Mouse (Mus musculus) neural tube, embryonic 15.5 days (tissue): Measurements from ENCODE around the gene Pfkl. TPM values are rescaled to one million over a fixed set of nuclear protein-coding genes. Genes with fewer than 3 reads are reported as not detected.
A peak's percentile ranks its signal among the peaks of the same experiment; 100 is the strongest.

Experiments used
- ATAC-seq: fragments of 200-750 bp; cut with Nextera tagmentation; 2 replicates; pipeline ENCODE4 v1.8.0; 2017; ENCODE audit warnings: mild to moderate bottlenecking, moderate TSS enrichment, moderate library complexity; ENCODE audit not compliant: low FRiP score
- H3K27ac ChIP-seq: fragments of 300-500 bp; sonication (generic); replicated peaks from 2 replicates; pipeline ENCODE4 v1.5.1; 2015; ENCODE audit warnings: mild to moderate bottlenecking, inconsistent platforms
- H3K27me3 ChIP-seq: fragments of 300-500 bp; sonication (generic); replicated peaks from 2 replicates; pipeline ENCODE4 v1.6.1; 2015; ENCODE audit warnings: inconsistent platforms
- H3K36me3 ChIP-seq: fragments of 300-500 bp; sonication (generic); 2 replicates; pipeline ENCODE4 v1.6.1; 2015; ENCODE audit warnings: inconsistent platforms
- H3K4me1 ChIP-seq: fragments of 300-500 bp; sonication (generic); 2 replicates; pipeline ENCODE4 v1.6.1; 2015; ENCODE audit warnings: inconsistent platforms
- H3K4me2 ChIP-seq: fragments of 300-500 bp; sonication (generic); 2 replicates; pipeline ENCODE4 v1.6.1; 2015; ENCODE audit warnings: inconsistent platforms, mild to moderate bottlenecking, moderate library complexity
- H3K4me3 ChIP-seq: fragments of 300-500 bp; sonication (generic); replicated peaks from 2 replicates; pipeline ENCODE4 v1.5.1; 2015; ENCODE audit warnings: mild to moderate bottlenecking, inconsistent platforms
- H3K9ac ChIP-seq: fragments of 300-500 bp; sonication (generic); replicated peaks from 2 replicates; pipeline ENCODE4 v1.6.1; 2015; ENCODE audit warnings: mild to moderate bottlenecking, inconsistent platforms
- H3K9me3 ChIP-seq: fragments of 300-500 bp; sonication (generic); replicated peaks from 2 replicates; pipeline ENCODE4 v1.6.1; 2016; ENCODE audit warnings: inconsistent platforms
- WGBS: fragments of 180-500 bp; shearing (Covaris S2); methylation state at CpG from one replicate; pipeline ENCODE4 v1.1.7; 2015; ENCODE audit warnings: mixed read lengths; 5-methylcytosine and 5-hydroxymethylcytosine counted together
- polyA plus RNA-seq: library from polyadenylated mRNA; unstranded; fragments of >200 nt; fragmentation: Nextera tagmentation; extraction: Ambion mirVana; gene quantifications from 2 replicates; pipeline ENCODE4 v1.2.1, GENCODE M21; 2015

Pfkl gene
- polyA plus RNA-seq, 1 experiment from 2014 or later = 112 TPM

DNA sequence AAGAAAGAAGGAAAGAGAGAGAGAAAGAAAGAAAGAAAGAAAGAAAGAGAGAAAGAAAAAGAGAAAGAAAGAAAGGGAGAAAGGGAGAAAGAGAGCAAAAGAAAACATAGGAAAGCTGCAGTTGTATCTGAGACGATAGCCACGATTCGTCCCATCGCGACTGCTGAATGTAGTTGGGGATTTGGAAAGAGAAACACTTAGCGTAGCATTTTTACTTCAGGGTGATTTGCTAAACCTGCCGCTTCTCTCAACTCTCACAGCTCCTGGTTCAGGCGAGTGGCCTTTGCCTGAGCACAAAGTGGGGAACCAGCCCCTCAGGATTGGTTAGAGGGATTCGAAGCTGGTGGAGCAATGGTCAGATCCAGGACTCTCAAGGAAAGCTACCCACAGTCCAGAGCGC lies 452 bp upstream of the Pfkl start:
- Histone ChIP-seq H3K9me3 (no peaks in the 10 kb centered on the region), H3K27me3 (no peaks in the 10 kb centered on the region), H3K4me2 (peak overlapping the region; percentile 81), H3K4me1 (peaks cover 43% of the 10 kb centered on the region), H3K36me3 (no peaks in the 10 kb centered on the region), H3K4me3 (no peak overlapping the region), H3K9ac (no peak overlapping the region), H3K27ac (no peak overlapping the region)
- no peak for ATAC-seq
- WGBS = 18% methylated on average over 10 of the region's 10 CpGs

DNA sequence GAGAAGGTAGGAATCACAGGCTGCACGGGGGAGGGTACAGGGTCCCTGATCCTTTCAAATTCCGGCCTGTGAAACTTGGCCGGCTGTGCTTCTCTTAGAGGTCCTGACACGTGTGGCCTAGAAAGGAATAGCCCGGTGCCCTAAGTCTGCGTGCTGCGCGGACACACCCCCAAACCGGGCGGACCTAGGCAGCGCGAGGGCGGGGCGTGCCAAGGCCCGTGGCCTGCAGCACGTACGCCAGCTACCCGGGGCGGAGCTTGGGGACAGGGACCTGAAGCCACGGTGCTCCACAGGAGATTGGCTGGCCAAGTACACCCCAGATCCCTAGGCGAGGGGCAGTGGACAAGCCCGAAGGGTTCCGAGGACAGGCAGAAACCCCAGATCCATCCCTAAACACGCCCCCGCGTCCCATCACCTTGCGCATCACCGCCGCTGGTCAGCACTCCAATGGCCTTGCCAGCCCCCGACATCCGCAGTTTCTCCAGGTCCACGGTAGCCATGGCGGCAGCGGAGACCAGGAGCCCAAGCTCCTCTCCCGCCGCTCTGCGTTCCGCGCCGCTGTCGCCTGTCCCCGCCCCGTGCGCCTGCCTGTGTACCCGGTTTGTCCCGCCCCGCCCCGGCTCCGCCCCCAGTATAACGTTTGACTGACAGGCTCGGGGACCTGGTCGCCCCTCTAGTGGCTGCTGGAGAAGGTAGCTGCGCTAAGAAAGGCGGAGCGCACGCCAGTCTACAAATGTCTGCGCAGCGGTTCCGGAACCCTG lies 519 bp downstream of the Pfkl start:
- peaks cover 43% of the 10 kb centered on the region for H3K4me1 ChIP-seq
- WGBS = under 1% methylated on average over 59 of the region's 59 CpGs
- H3K9me3 ChIP-seq = no peaks in the 10 kb centered on the region
- peaks cover 4% of the 10 kb centered on the region; the same call in 1 of the 2 replicates for H3K36me3 ChIP-seq
- ATAC-seq = peak; percentile 97
- H3K4me2 ChIP-seq = peak overlapping the region; percentile 81
- H3K27me3 ChIP-seq = no peaks in the 10 kb centered on the region
- peak overlapping the region; percentile 94 for H3K9ac ChIP-seq
- H3K4me3 ChIP-seq = peak overlapping the region; percentile 88
- peak overlapping the region; percentile 96 for H3K27ac ChIP-seq

DNA sequence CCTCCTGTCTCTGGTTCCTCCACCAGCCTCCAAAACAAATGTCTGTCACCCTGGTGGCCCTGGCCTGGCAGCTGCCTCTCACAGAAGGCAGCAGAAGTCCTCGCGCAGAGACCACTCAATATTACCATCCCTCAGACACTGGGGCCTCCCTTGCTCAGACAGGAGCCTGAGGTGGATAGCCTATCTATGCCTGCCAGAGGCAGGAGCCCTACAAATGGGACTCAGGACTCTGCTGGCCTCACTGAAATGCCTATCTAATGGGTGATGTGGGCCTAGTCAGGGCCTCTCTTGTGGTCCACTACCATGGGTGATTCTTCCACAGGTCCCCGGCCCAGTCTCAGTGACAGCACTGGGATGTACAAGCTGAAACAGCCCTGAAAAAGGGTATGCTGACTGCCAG lies 1.7 kb downstream of the Pfkl start:
- Histone ChIP-seq H3K4me3 (peak overlapping the region; percentile 88), H3K4me1 (peaks cover 43% of the 10 kb centered on the region), H3K9ac (peak overlapping the region; percentile 94), H3K36me3 (peaks cover 5% of the 10 kb centered on the region; the same call in 1 of the 2 replicates), H3K27ac (no peak overlapping the region), H3K27me3 (no peaks in the 10 kb centered on the region), H3K4me2 (peak overlapping the region; percentile 81), H3K9me3 (no peaks in the 10 kb centered on the region)
- WGBS = 63% methylated on average over 3 of the region's 3 CpGs
- no peak for ATAC-seq

DNA sequence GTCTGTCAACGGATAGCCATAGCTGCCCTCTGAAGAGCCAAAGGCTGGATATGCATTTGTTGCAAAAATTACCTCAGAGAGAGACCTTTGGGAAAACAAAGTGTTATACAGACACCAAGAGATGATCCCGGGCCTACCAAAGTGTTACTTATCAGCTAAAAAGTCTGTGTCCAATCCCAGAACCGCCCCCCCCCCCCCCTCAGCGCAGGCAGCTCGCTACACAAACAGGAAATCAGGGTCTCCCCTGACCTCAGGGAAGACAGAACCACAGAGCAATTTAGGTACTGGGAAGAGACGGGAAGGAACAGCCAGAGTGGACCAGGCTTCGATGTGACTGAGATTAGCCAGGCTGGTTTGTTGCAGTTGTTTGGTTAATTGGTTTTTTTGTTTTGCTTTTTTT lies 2.7 kb downstream of the Pfkl start:
- Histone ChIP-seq H3K36me3 (peaks cover 11% of the 10 kb centered on the region), H3K27ac (no peak overlapping the region), H3K9me3 (no peaks in the 10 kb centered on the region), H3K4me1 (peaks cover 43% of the 10 kb centered on the region), H3K4me3 (no peak overlapping the region), H3K27me3 (no peaks in the 10 kb centered on the region), H3K4me2 (peak overlapping the region; percentile 81), H3K9ac (no peak overlapping the region)
- ATAC-seq = no peak
- WGBS = 20% methylated on average over 7 of the region's 7 CpGs

DNA sequence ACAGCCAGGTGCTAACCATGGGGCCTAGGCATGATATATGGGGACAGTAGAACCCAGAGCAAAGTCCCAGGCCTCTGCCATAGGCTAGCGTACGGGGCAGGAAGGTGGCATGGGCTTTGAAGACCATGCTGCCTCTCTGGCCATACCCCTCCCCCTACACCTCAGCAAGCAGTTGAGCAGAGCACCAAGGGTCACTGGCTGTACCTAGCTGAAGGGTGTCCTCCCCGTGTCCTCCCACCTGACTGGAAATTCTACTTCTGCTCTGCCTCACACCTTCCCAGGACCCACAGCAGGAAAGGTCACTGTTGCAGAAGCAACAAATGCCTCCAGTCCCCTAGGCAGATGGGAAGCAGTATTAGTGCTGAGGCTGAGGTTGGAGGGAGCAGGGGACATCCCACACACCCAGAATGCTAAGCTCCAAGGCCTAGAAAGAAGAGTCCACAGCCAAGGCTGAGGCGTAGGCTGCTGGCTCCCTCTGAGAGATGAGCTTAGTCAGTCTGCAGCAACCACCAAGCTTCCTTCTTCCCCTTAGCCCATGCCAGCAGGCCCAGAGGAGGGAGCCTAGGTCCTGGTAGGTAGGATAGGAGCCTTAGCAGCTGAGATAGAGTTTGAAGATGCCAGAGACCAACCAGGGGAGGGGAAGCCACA lies 4.0 kb downstream of the Pfkl start:
- no peaks in the 10 kb centered on the region for H3K9me3 ChIP-seq
- 88% methylated on average over 4 of the region's 4 CpGs for WGBS
- peaks cover 24% of the 10 kb centered on the region for H3K36me3 ChIP-seq
- ATAC-seq = no peak
- no peak overlapping the region for H3K9ac ChIP-seq
- H3K27ac ChIP-seq = no peak overlapping the region
- H3K4me3 ChIP-seq = no peak overlapping the region
- no peak overlapping the region for H3K4me2 ChIP-seq
- H3K4me1 ChIP-seq = peaks cover 43% of the 10 kb centered on the region
- no peaks in the 10 kb centered on the region for H3K27me3 ChIP-seq

DNA sequence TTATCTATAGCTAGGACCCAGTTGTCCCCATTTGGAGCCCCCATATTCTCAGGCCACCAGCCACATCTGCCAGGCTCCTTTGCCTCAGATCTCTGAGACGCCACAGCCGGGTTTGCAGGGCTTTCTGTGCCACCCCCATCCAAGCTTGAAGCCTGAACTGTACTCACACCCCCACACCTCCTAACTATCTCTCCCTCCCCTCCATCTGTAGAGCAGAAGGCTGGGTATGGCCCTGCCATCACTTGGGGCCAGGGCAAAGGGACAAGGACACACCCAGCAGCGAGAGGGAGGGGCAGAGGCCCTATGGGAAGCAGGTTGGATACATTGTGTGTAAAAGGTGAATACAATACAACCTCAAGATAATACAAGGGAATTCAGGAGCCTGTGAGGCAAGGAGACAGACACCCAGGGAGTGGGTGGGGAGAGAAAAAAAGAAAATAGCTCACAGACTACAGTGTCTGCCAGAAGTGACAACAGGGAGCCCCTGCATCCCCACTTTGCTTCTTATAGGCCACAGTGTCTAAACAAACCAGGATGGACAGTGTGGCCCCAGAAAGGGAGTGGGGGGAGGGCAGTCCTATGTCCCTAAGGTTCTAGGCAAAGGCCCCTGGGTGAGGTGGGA lies 5.3 kb downstream of the Pfkl start:
- Histone ChIP-seq H3K27ac (no peak overlapping the region), H3K4me3 (no peak overlapping the region), H3K4me1 (peaks cover 37% of the 10 kb centered on the region), H3K27me3 (no peaks in the 10 kb centered on the region), H3K36me3 (peaks cover 37% of the 10 kb centered on the region), H3K9me3 (no peaks in the 10 kb centered on the region), H3K4me2 (no peak overlapping the region), H3K9ac (no peak overlapping the region)
- 92% methylated on average over 3 of the region's 3 CpGs for WGBS
- ATAC-seq = no peak

DNA sequence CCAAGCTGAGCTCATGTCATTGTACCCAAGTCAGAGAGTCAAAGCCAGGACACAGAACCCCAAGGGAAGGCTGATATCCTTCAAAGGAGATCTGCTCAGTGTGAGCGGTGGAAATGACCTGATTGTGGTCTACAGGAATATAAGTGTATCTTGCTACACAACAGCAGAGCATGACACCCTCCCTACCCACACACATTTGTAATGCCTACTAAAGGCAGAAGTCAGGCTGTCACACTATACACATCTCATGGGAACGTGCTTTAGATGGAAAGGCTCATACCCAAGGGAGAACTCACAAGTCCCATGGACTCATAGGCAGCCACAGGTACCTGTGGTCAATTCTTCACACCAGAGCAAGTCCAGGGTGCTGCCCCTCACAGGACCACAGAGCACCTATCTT lies 7.6 kb downstream of the Pfkl start:
- ATAC-seq = no peak
- Histone ChIP-seq H3K27ac (no peak overlapping the region), H3K9ac (no peak overlapping the region), H3K27me3 (no peaks in the 10 kb centered on the region), H3K4me1 (peaks cover 20% of the 10 kb centered on the region), H3K9me3 (no peaks in the 10 kb centered on the region), H3K36me3 (peaks cover 59% of the 10 kb centered on the region), H3K4me3 (no peak overlapping the region), H3K4me2 (no peak overlapping the region)
- WGBS = 95% methylated on average over 2 of the region's 2 CpGs

- Histone ChIP-seq H3K36me3 (peaks cover 62% of the 10 kb centered on the region), H3K9ac (no peak overlapping the region), H3K4me2 (no peak overlapping the region), H3K4me3 (no peak overlapping the region), H3K9me3 (no peaks in the 10 kb centered on the region), H3K4me1 (peaks cover 15% of the 10 kb centered on the region), H3K27ac (no peak overlapping the region), H3K27me3 (no peaks in the 10 kb centered on the region)
- no peak for ATAC-seq
- 96% methylated on average over 11 of the region's 11 CpGs for WGBS
Observed at GRCm38 (mm10) chr10:78001796-78002195, 8.1 kb downstream of the Pfkl start.

GRCm38 (mm10) chr10:78000200-78000599 lies 9.7 kb downstream of the Pfkl start:
- Histone ChIP-seq H3K9ac (no peak overlapping the region), H3K36me3 (peaks cover 76% of the 10 kb centered on the region), H3K9me3 (no peaks in the 10 kb centered on the region), H3K4me1 (no peaks in the 10 kb centered on the region), H3K27me3 (no peaks in the 10 kb centered on the region), H3K4me2 (no peak overlapping the region), H3K4me3 (no peak overlapping the region), H3K27ac (no peak overlapping the region)
- WGBS = 91% methylated on average over 5 of the region's 5 CpGs
- ATAC-seq = no peak

DNA sequence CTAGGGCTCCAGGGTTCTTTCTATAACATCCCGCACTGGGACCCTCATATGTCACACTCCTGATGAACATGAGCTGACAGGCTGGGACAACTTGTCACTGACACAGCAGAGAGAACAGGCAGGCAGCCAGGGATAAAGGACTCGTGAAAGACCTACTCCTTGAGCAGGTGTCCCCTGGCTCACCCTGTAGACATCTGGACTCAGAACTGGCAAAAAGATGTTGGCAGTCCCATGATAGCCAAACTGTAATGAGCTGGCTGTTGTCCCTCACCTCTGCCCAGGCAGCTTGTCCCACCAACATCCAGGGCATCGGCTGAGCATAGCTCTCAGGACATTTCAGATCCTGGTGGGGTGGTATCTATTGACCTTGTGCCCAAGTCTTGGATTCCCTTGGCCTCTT lies 14.2 kb downstream of the Pfkl start:
- H3K9me3 ChIP-seq = no peaks in the 10 kb centered on the region
- H3K4me3 ChIP-seq = no peak overlapping the region
- no peak overlapping the region for H3K4me2 ChIP-seq
- H3K27ac ChIP-seq = no peak overlapping the region
- WGBS = 93% methylated on average over 3 of the region's 3 CpGs
- no peak for ATAC-seq
- no peaks in the 10 kb centered on the region for H3K27me3 ChIP-seq
- H3K4me1 ChIP-seq = no peaks in the 10 kb centered on the region
- no peak overlapping the region for H3K9ac ChIP-seq
- peaks cover 87% of the 10 kb centered on the region for H3K36me3 ChIP-seq

DNA sequence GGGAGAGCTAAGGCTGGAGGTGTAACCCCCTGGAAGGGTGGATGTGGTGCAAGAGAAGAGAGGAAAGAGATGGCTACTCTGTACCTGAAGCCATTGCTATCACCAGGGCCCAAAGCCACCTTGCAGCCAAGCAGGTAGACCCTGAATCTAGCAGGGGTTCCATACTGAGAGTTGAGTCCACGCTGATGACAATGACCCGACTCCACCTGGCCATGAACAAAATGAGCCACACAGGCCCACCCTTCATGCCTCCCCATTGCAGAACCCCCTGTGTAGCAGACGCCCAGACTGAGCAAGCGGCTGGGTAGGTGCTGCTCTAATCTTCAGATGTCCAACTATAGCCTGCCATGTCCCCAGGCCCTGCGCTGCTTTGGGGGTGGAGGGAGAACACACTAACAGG lies 24.1 kb downstream of the Pfkl start:
- H3K9ac ChIP-seq = no peak overlapping the region
- no peak for ATAC-seq
- peaks cover 58% of the 10 kb centered on the region for H3K36me3 ChIP-seq
- 81% methylated on average over 5 of the region's 5 CpGs for WGBS
- no peak overlapping the region for H3K4me3 ChIP-seq
- no peaks in the 10 kb centered on the region for H3K27me3 ChIP-seq
- 0 out of 2 replicates have a peak, but pooled peaks cover 3% of the 10 kb centered on the region for H3K4me1 ChIP-seq
- no peaks in the 10 kb centered on the region for H3K9me3 ChIP-seq
- H3K4me2 ChIP-seq = no peak overlapping the region
- H3K27ac ChIP-seq = no peak overlapping the region

GRCm38 (mm10) chr10:77984660-77985059 lies 25.2 kb downstream of the Pfkl start:
- no peak overlapping the region for H3K27ac ChIP-seq
- H3K4me2 ChIP-seq = no peak overlapping the region
- 1% methylated on average over 4 of the region's 4 CpGs for WGBS
- H3K27me3 ChIP-seq = no peaks in the 10 kb centered on the region
- no peak overlapping the region for H3K4me3 ChIP-seq
- peaks cover 57% of the 10 kb centered on the region for H3K36me3 ChIP-seq
- H3K4me1 ChIP-seq = 0 out of 2 replicates have a peak, but pooled peaks cover 3% of the 10 kb centered on the region
- no peak for ATAC-seq
- no peak overlapping the region for H3K9ac ChIP-seq
- no peaks in the 10 kb centered on the region for H3K9me3 ChIP-seq
